Mouse (Mus musculus) lung, adult 2 months (tissue): ENCODE measurements around the gene Kcp.

Source experiments
- CTCF ChIP-seq: fragments of 200-500 bp; IDR thresholded peaks from 2 replicates; pipeline ENCODE4 v1.5.1; 2011; ENCODE audit warnings: mild to moderate bottlenecking, low read length, control low read depth; ENCODE audit not compliant: insufficient read depth
- POLR2A ChIP-seq: fragments of 200-500 bp; IDR thresholded peaks from 2 replicates; pipeline ENCODE4 v1.6.1; 2011; ENCODE audit warnings: low read depth, mild to moderate bottlenecking, control low read depth, low read length, borderline replicate concordance; ENCODE audit errors: extremely low read depth

- no peak for TF ChIP-seq POLR2A
- TF ChIP-seq CTCF, result no peak
Measured at GRCm38 (mm10) chr6:29485951-29486350, 21.8 kb downstream of the Kcp start.
